Mouse (Mus musculus) olfactory bulb, adult 2 months (tissue): ENCODE measurements around the gene Cdh13. TPM values are rescaled to one million over a fixed set of nuclear protein-coding genes. Genes with fewer than 3 reads are reported as not detected.

Experiments
- H3K27ac ChIP-seq: fragments of 200-500 bp; 2 replicates; pipeline ENCODE4 v1.5.1; 2012; ENCODE audit warnings: low read depth, low read length; ENCODE audit not compliant: insufficient read depth
- H3K4me1 ChIP-seq: fragments of 200-500 bp; 2 replicates; pipeline ENCODE4 v1.6.1; 2012; ENCODE audit warnings: low read length; ENCODE audit not compliant: control insufficient read depth, insufficient read depth
- H3K4me3 ChIP-seq: fragments of 200-500 bp; 2 replicates; pipeline ENCODE4 v1.5.1; 2012; ENCODE audit warnings: mild to moderate bottlenecking, low read depth, low read length, moderate library complexity; ENCODE audit not compliant: insufficient read depth
- CTCF ChIP-seq: fragments of 200-500 bp; IDR thresholded peaks from 2 replicates; pipeline ENCODE4 v1.5.1; 2012; ENCODE audit warnings: low read depth, mild to moderate bottlenecking, low read length, moderate library complexity; ENCODE audit not compliant: insufficient read depth
- POLR2A ChIP-seq: fragments of 200-500 bp; IDR thresholded peaks from 2 replicates; pipeline ENCODE4 v1.6.1; 2012; ENCODE audit warnings: mild to moderate bottlenecking, low read depth, low read length, moderate library complexity; ENCODE audit not compliant: insufficient read depth
- WGBS: fragments of 180-500 bp; shearing (Covaris S2); methylation state at CpG from one replicate; pipeline ENCODE4 v1.1.7; 2018; 5-methylcytosine and 5-hydroxymethylcytosine counted together
- polyA plus RNA-seq: library from polyadenylated mRNA; stranded (reverse); fragments of >200 nt; gene quantifications from 2 replicates; pipeline ENCODE4 v1.2.4, GENCODE M21; 2012; ENCODE audit warnings: low replicate concordance; ENCODE audit not compliant: missing spikeins, insufficient read depth, insufficient read length

The Cdh13 gene
- polyA plus RNA-seq, 1 experiment = not detected

DNA sequence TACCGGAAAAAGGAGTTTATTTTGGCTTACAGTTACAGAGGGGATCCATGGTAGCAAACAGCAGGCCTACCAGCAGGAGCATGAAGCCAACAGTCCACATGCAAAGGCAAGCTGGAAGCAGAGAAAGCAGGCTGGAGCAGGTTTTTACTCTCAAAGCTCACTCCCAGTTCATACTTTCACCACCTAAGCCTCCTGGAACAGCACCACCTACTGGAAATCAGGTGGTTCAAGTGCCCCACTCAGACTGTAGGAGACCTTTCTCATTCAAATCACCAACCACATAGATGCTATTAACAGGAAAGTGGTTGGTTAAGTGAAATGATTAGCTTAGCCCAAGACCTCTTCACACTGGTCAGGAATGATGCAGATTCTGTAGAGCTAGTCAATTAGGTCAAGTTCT lies 402.3 kb downstream of the Cdh13 start:
- 80% methylated on average over 1 of the region's 1 CpGs for WGBS

GRCm38 (mm10) chr8:118689849-118690248 lies 406.3 kb downstream of the Cdh13 start:
- no peak for TF ChIP-seq CTCF
- TF ChIP-seq POLR2A = no peak
- WGBS = 85% methylated on average over 1 of the region's 1 CpGs
- 0 out of 2 replicates have a peak, but pooled peaks cover 2% of the 10 kb centered on the region for H3K4me1 ChIP-seq
- H3K27ac ChIP-seq = no peak overlapping the region
- H3K4me3 ChIP-seq = no peak overlapping the region

More for the DNA sequence above, 402.3 kb downstream of the Cdh13 start:
- Histone ChIP-seq H3K4me3 (no peak overlapping the region), H3K4me1 (0 out of 2 replicates have a peak, but pooled peaks cover 2% of the 10 kb centered on the region), H3K27ac (no peak overlapping the region)
- TF ChIP-seq POLR2A (no peak), CTCF (no peak)

- Histone ChIP-seq H3K4me3 (no peak overlapping the region), H3K4me1 (no peaks in the 10 kb centered on the region), H3K27ac (no peak overlapping the region)
- TF ChIP-seq POLR2A (no peak), CTCF (no peak)
- 92% methylated on average over 22 of the region's 22 CpGs for WGBS
Observed at GRCm38 (mm10) chr8:118701312-118701880, 417.9 kb downstream of the Cdh13 start.

DNA sequence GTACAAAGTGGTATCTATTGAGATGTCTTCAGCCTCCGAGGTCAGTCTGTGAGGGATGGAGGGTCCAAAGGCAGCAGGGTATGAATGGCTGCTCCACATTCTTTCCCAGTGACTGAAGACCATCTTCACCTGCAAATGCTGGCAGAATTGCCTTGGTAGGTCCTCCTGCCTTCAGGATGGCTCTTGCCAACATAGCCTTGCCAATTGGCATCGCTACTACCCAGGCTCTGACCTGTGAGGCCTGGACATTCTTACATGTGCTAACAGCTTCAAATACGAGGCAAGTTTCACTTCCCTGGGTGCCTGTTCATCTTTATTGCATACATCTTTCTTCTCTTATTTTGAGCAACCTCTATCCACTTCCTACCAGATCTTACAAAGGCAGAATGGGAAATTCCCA lies 425.8 kb downstream of the Cdh13 start:
- H3K4me1 ChIP-seq = no peaks in the 10 kb centered on the region
- no peak overlapping the region for H3K4me3 ChIP-seq
- WGBS = 87% methylated on average over 3 of the region's 3 CpGs
- H3K27ac ChIP-seq = no peak overlapping the region
- TF ChIP-seq CTCF (no peak), POLR2A (no peak)

DNA sequence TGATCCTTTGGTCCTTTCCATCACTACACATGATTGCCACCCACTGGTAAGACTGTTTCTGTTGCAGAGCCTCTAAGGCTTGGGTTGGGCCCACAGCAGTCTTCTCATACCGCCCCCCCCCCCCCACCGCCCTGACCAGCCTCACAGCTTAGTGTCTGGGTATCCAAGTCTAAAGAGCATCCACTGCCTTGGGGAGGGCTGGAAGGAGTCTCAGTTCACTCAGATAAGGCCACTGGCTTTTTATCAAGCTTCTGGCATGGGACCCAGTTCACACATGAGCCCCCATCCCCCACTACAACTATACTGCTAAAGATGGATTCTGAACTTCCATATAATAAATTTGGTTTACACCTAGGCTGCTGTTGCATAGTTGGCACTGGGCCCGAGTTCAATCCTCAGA lies 428.1 kb downstream of the Cdh13 start:
- TF ChIP-seq CTCF (no peak), POLR2A (no peak)

GRCm38 (mm10) chr8:118713111-118713510 lies 429.6 kb downstream of the Cdh13 start:
- no peak for TF ChIP-seq POLR2A
- no peak for TF ChIP-seq CTCF
- H3K4me3 ChIP-seq = no peak overlapping the region
- WGBS = 75% methylated on average over 11 of the region's 11 CpGs
- no peak overlapping the region for H3K27ac ChIP-seq
- H3K4me1 ChIP-seq = no peaks in the 10 kb centered on the region; the same call in 1 of the 2 replicates

More for the DNA sequence above, 428.1 kb downstream of the Cdh13 start:
- Histone ChIP-seq H3K4me3 (no peak overlapping the region), H3K27ac (no peak overlapping the region), H3K4me1 (no peaks in the 10 kb centered on the region; the same call in 1 of the 2 replicates)
- WGBS = 92% methylated on average over 3 of the region's 3 CpGs

DNA sequence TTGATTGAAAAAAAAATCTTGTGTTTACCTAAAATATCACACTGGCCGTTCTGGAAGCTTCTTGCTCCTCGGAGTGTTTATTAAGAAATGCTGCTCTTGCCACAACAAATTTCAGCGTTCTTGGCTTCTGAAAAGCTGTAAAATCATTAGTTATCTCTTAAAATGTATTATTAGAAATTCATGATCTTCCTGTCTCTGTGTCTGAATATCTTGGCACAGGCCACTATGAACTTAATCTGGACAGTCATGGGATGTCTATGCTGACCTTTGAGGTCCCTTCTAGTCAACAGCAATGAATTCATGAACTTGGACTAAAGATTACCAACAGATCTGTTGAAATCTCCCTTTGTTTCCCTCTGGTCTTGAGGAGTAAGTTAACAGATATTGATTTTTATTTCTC lies 430.1 kb downstream of the Cdh13 start:
- WGBS = 78% methylated on average over 3 of the region's 3 CpGs
- TF ChIP-seq POLR2A (no peak), CTCF (no peak)
- no peak overlapping the region for H3K4me3 ChIP-seq

DNA sequence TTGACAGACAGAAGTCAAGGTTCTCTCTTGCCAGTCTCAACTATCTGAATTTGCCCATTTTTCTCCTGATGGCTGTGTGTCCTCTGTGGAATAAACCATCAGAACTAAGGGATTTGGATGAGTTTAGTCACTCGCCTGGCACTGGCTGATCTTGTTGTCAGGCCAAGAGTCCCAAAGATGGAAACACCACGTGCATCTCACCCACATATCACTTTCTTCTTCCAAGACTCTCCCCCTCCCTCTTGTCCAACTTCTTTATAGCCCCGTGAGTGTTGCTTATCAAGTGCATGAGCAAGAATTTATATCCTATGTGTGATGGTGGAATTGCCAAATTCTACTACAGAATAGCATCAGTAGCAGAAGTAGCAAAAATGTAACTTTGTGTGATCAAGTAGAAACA lies 439.4 kb downstream of the Cdh13 start:
- Histone ChIP-seq H3K27ac (no peak overlapping the region), H3K4me1 (peaks cover 12% of the 10 kb centered on the region), H3K4me3 (no peak overlapping the region)
- WGBS = 82% methylated on average over 3 of the region's 3 CpGs
- TF ChIP-seq POLR2A (no peak), CTCF (no peak)

More for the DNA sequence above, 430.1 kb downstream of the Cdh13 start:
- no peaks in the 10 kb centered on the region; the same call in 1 of the 2 replicates for H3K4me1 ChIP-seq
- H3K27ac ChIP-seq = no peak overlapping the region

GRCm38 (mm10) chr8:118725651-118726050 lies 442.1 kb downstream of the Cdh13 start:
- TF ChIP-seq POLR2A = no peak
- H3K27ac ChIP-seq = no peak overlapping the region
- no peak overlapping the region for H3K4me3 ChIP-seq
- WGBS = 44% methylated on average over 5 of the region's 5 CpGs
- peaks cover 12% of the 10 kb centered on the region for H3K4me1 ChIP-seq
